Mouse (Mus musculus): ENCODE data around the gene Dlx5. TPM values are rescaled to one million over a fixed set of nuclear protein-coding genes. Genes with fewer than 3 reads are reported as not detected.

Gene Dlx5
- polyA plus RNA-seq, 1 experiment from 2014 or later = 0.29 TPM

GRCm38 (mm10) chr6:6863160-6863870, 18.6 kb downstream of the Dlx5 start, which contains the start of gene Dlx6:
TSS of gene Dlx6 (plus strand) at chr6:6863334.
- peak; percentile 77 for ATAC-seq (ENCODE audit: insufficient read depth)
- no peak within 1 kb of the TSS for H3K9ac ChIP-seq
- no peak for TF ChIP-seq CTCF (IDR thresholded peaks at IDR 0.05; ENCODE audit: low read depth)

GRCm38 (mm10) chr6:6862611-6863010, 19.3 kb downstream of the Dlx5 start:
- Histone ChIP-seq H3K9me3 (ENCODE audit: low read depth, low read length) (no peaks in the 10 kb centered on the region), H3K27me3 (ENCODE audit: insufficient read depth, low read length) (peaks cover 97% of the 10 kb centered on the region), H3K9ac (no peak overlapping the region), H3K4me1 (ENCODE audit: insufficient read depth) (no peaks in the 10 kb centered on the region; the same call in 1 of the 2 replicates), H3K4me2 (peak overlapping the region; percentile 69), H3K4me3 (ENCODE audit: low read depth, low read length) (peak overlapping the region; percentile 37), H3K36me3 (ENCODE audit: insufficient read depth) (no peaks in the 10 kb centered on the region), H3K27ac (ENCODE audit: low read depth) (no peak overlapping the region)
- peak; percentile 62 for ATAC-seq (ENCODE audit: insufficient read depth)
- TF ChIP-seq CTCF (IDR thresholded peaks at IDR 0.05; ENCODE audit: low read depth) = no peak
- under 1% methylated on average over 23 of the region's 23 CpGs for WGBS
- peak; percentile 82 for DNase-seq

More at GRCm38 (mm10) chr6:6863160-6863870, 18.6 kb downstream of the Dlx5 start, which contains the start of gene Dlx6:
- Histone ChIP-seq H3K27me3 (ENCODE audit: insufficient read depth, low read length) (peaks cover 94% of the 10 kb centered on the region), H3K4me2 (peak within 1 kb of the TSS; percentile 69), H3K4me3 (ENCODE audit: low read depth, low read length) (peak within 1 kb of the TSS; percentile 37), H3K4me1 (ENCODE audit: insufficient read depth) (no peaks in the 10 kb centered on the region; the same call in 1 of the 2 replicates), H3K27ac (ENCODE audit: low read depth) (no peak within 1 kb of the TSS), H3K36me3 (ENCODE audit: insufficient read depth) (no peaks in the 10 kb centered on the region), H3K9me3 (ENCODE audit: low read depth, low read length) (no peaks in the 10 kb centered on the region)
- DNase-seq = peak; percentile 64
- under 1% methylated on average over 48 of the region's 52 CpGs for WGBS

GRCm38 (mm10) chr6:6861798-6862428, 20.0 kb downstream of the Dlx5 start:
- WGBS = 3% methylated on average over 11 of the region's 11 CpGs
- H3K4me3 ChIP-seq (ENCODE audit: low read depth, low read length) = peak overlapping the region; percentile 37; the same call in 1 of the 2 replicates

GRCm38 (mm10) chr6:6861086-6861797, 20.6 kb downstream of the Dlx5 start:
- no peak for TF ChIP-seq CTCF (IDR thresholded peaks at IDR 0.05; ENCODE audit: low read depth)
- 2% methylated on average over 21 of the region's 21 CpGs for WGBS
- H3K9me3 ChIP-seq (ENCODE audit: low read depth, low read length) = no peaks in the 10 kb centered on the region
- H3K36me3 ChIP-seq (ENCODE audit: insufficient read depth) = no peaks in the 10 kb centered on the region
- no peak for ATAC-seq (ENCODE audit: insufficient read depth)
- H3K27ac ChIP-seq (ENCODE audit: low read depth) = no peak overlapping the region
- no peak overlapping the region for H3K9ac ChIP-seq
- H3K4me1 ChIP-seq (ENCODE audit: insufficient read depth) = no peaks in the 10 kb centered on the region; the same call in 1 of the 2 replicates
- H3K27me3 ChIP-seq (ENCODE audit: insufficient read depth, low read length) = peaks cover 100% of the 10 kb centered on the region
- no peak overlapping the region for H3K4me2 ChIP-seq
- DNase-seq = no peak
- no peak overlapping the region for H3K4me3 ChIP-seq (ENCODE audit: low read depth, low read length)

More at GRCm38 (mm10) chr6:6861798-6862428, 20.0 kb downstream of the Dlx5 start:
- no peak overlapping the region for H3K27ac ChIP-seq (ENCODE audit: low read depth)
- TF ChIP-seq CTCF (IDR thresholded peaks at IDR 0.05; ENCODE audit: low read depth) = no peak
- no peak overlapping the region for H3K9ac ChIP-seq
- no peaks in the 10 kb centered on the region for H3K9me3 ChIP-seq (ENCODE audit: low read depth, low read length)
- peaks cover 100% of the 10 kb centered on the region for H3K27me3 ChIP-seq (ENCODE audit: insufficient read depth, low read length)
- no peaks in the 10 kb centered on the region for H3K36me3 ChIP-seq (ENCODE audit: insufficient read depth)
- no peak for DNase-seq
- no peaks in the 10 kb centered on the region; the same call in 1 of the 2 replicates for H3K4me1 ChIP-seq (ENCODE audit: insufficient read depth)
- ATAC-seq (ENCODE audit: insufficient read depth) = no peak
- no peak overlapping the region; the same call in 1 of the 2 replicates for H3K4me2 ChIP-seq

GRCm38 (mm10) chr6:6860411-6861085, 21.3 kb downstream of the Dlx5 start:
- Histone ChIP-seq H3K9ac (no peak overlapping the region), H3K4me3 (ENCODE audit: low read depth, low read length) (no peak overlapping the region), H3K27ac (ENCODE audit: low read depth) (no peak overlapping the region), H3K4me1 (ENCODE audit: insufficient read depth) (no peaks in the 10 kb centered on the region; the same call in 1 of the 2 replicates), H3K4me2 (no peak overlapping the region), H3K9me3 (ENCODE audit: low read depth, low read length) (no peaks in the 10 kb centered on the region), H3K27me3 (ENCODE audit: insufficient read depth, low read length) (peaks cover 100% of the 10 kb centered on the region), H3K36me3 (ENCODE audit: insufficient read depth) (no peaks in the 10 kb centered on the region)
- TF ChIP-seq CTCF (IDR thresholded peaks at IDR 0.05; ENCODE audit: low read depth) = no peak
- ATAC-seq (ENCODE audit: insufficient read depth) = no peak
- under 1% methylated on average over 33 of the region's 33 CpGs for WGBS
- no peak for DNase-seq

- DNase-seq (peak; percentile 21), ATAC-seq (ENCODE audit: insufficient read depth) (no peak)
- H3K27me3 ChIP-seq (ENCODE audit: insufficient read depth, low read length) = peaks cover 100% of the 10 kb centered on the region
- TF ChIP-seq CTCF (IDR thresholded peaks at IDR 0.05; ENCODE audit: low read depth) = no peak
- no peaks in the 10 kb centered on the region; the same call in 1 of the 2 replicates for H3K4me1 ChIP-seq (ENCODE audit: insufficient read depth)
- H3K4me2 ChIP-seq = no peak overlapping the region
- H3K27ac ChIP-seq (ENCODE audit: low read depth) = no peak overlapping the region
- H3K9me3 ChIP-seq (ENCODE audit: low read depth, low read length) = no peaks in the 10 kb centered on the region
- no peak overlapping the region for H3K9ac ChIP-seq
- H3K4me3 ChIP-seq (ENCODE audit: low read depth, low read length) = no peak overlapping the region
- H3K36me3 ChIP-seq (ENCODE audit: insufficient read depth) = no peaks in the 10 kb centered on the region
- WGBS = 2% methylated on average over 21 of the region's 21 CpGs
Observed at GRCm38 (mm10) chr6:6859950-6860410, 21.9 kb downstream of the Dlx5 start.
